Mouse (Mus musculus): ENCODE data around the gene 2010111I01Rik.

DNA sequence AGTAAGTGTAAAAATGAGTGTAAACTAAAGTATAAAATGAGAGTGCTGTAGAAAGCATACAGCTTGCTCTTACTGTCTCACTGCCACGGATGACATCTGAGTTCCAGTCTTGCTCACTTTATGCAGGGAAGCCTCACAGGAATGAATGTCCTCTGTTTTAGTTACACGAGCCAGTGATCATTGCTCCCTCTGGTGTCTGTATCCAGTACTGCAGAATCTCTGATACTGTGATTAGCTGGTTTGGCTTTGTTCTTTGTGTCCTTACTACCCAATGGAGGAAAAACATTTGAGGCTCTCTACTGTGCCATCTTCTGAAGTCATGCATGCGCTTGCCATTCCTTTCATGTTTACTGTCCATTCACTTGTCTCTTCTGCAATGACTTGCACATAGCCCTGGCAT, 391.9 kb downstream of the 2010111I01Rik start:
- TF ChIP-seq POLR2A (IDR thresholded peaks at IDR 0.05; ENCODE audit: low read depth, low read length) (no peak), CTCF (IDR thresholded peaks at IDR 0.05; ENCODE audit: borderline replicate concordance, insufficient read depth, low read length) (no peak)

Measured in embryonic fibroblast, embryonic 13.5 days (primary cell).